Mouse (Mus musculus) brain, embryonic 14.5 days (tissue): ENCODE results near the gene Slc6a3.

Experiments
- CTCF ChIP-seq: fragments of 200-500 bp; IDR thresholded peaks from 2 replicates; pipeline ENCODE4 v1.5.1; 2012; ENCODE audit warnings: inconsistent platforms, mild to moderate bottlenecking, moderate library complexity, borderline replicate concordance; ENCODE audit not compliant: insufficient read depth, insufficient read length; ENCODE audit errors: extremely low read depth
- POLR2A ChIP-seq: fragments of 200-500 bp; IDR thresholded peaks from 2 replicates; pipeline ENCODE4 v1.6.1; 2012; ENCODE audit warnings: mild to moderate bottlenecking, inconsistent platforms, borderline replicate concordance; ENCODE audit not compliant: poor library complexity, insufficient read depth, insufficient read length, severe bottlenecking; ENCODE audit errors: extremely low read depth

DNA sequence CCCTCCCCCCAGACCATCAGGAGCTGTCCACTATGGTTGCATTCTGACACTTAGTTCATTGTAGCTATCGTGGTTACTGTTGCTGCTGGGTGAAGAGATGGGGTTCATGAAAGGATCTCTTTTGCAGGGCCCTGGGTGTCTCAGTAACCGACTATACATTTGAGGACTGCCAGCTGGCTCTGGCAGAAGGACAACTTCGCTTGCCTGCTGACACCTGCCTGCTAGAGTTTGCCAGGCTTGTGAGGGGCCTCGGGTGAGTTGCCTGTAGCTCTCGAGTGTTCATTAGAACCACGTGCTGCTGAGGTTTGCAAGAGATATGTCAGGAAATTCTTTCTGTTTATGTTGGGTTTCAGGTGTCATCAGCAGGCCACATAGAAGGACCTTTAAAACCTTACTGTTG is 26.7 kb upstream of the Slc6a3 start:
- TF ChIP-seq CTCF (no peak), POLR2A (no peak)
